Mouse (Mus musculus) small intestine, adult 2 months (tissue): ENCODE results near the gene Cngb1. TPM values are rescaled to one million over a fixed set of nuclear protein-coding genes. Genes with fewer than 3 reads are reported as not detected.
A peak's percentile ranks its signal among the peaks of the same experiment; 100 is the strongest.

Source experiments
- H3K27ac ChIP-seq: fragments of 200-500 bp; 2 replicates; pipeline ENCODE4 v1.5.1; 2012; ENCODE audit warnings: low read depth, low read length, control low read depth, inconsistent platforms; ENCODE audit not compliant: insufficient read depth
- H3K27me3 ChIP-seq: fragments of 200-500 bp; 2 replicates; pipeline ENCODE4 v1.6.1; 2012; ENCODE audit warnings: mild to moderate bottlenecking, moderate library complexity, low read length, inconsistent platforms; ENCODE audit not compliant: control insufficient read depth, insufficient read depth
- H3K36me3 ChIP-seq: fragments of 200-500 bp; 2 replicates; pipeline ENCODE4 v1.6.1; 2012; ENCODE audit warnings: mild to moderate bottlenecking, low read length, control low read depth, inconsistent platforms; ENCODE audit not compliant: control insufficient read depth, insufficient read depth
- H3K4me1 ChIP-seq: fragments of 200-500 bp; 2 replicates; pipeline ENCODE4 v1.6.1; 2012; ENCODE audit warnings: low read length, inconsistent platforms, mixed read lengths; ENCODE audit not compliant: control insufficient read depth, insufficient read depth, insufficient read length
- H3K4me3 ChIP-seq: fragments of 200-500 bp; 2 replicates; pipeline ENCODE4 v1.5.1; 2012; ENCODE audit warnings: low read depth, mild to moderate bottlenecking, control low read depth, inconsistent platforms, low read length, moderate library complexity
- CTCF ChIP-seq: fragments of 200-500 bp; IDR thresholded peaks from 2 replicates; pipeline ENCODE4 v1.5.1; 2012; ENCODE audit warnings: low read depth, mild to moderate bottlenecking, control low read depth, inconsistent platforms, low read length, moderate library complexity, mixed read lengths; ENCODE audit not compliant: insufficient replicate concordance, insufficient read length; ENCODE audit errors: extremely low read depth
- POLR2A ChIP-seq: fragments of 200-500 bp; IDR thresholded peaks from 2 replicates; pipeline ENCODE4 v1.6.1; 2012; ENCODE audit warnings: low read depth, mild to moderate bottlenecking, control low read depth, inconsistent platforms, low read length, moderate library complexity
- WGBS: fragments of 180-500 bp; shearing (Covaris S2); methylation state at CpG from one replicate; pipeline ENCODE4 v1.1.7; 2018; 5-methylcytosine and 5-hydroxymethylcytosine counted together
- polyA plus RNA-seq: library from polyadenylated mRNA; depleted of rRNA; stranded (reverse); fragments of >200 nt; gene quantifications from 2 replicates; pipeline ENCODE4 v1.2.3, GENCODE M21; 2012

The Cngb1 gene
- polyA plus RNA-seq, 1 experiment: 0.15 TPM

DNA sequence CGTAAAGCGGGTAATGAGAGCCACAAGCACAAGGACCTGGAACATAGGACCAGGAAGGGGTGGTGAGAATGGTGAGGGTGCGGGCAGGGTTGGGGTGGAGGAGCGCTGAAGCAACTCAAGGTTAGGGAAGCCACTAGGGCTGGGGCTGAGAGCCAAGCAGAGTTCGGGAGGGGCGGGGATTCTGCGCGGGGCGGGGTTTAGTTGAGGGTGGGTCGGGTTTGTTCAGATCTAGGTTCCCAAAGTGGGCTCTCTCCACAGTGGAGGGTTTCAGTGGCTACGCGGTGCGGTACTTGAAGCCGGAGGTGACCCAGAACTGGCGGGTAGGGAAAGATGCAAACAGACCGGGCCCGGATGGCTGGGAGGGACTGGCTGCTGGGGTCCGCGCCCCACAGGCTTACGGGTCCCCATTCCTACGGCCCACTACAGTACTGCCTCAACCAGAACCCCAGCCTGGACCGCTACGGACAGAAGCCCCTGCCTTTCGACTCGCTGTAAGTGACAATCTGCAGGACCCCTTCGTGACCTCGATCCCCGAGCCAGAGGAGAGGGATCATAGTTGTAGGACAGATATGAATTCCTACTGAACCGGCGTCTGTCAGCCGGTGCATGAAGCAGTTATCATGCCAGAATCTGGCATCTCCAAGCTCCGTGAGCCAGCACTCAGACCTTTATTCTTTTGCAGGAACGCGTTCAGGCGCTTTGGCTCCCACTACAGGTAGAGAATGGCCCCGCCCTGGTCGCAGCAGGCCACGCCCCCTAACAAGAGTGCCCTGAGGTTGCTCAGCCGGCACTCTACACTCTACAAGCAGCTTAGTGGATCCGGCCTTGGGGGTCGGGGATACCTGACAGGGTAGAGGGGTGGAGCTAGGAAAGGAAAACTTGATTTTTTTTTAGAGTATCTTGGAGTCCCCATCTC, 14.1 kb upstream of the Cngb1 start:
- 3% methylated on average over 41 of the region's 41 CpGs for WGBS
- peaks cover 3% of the 10 kb centered on the region for H3K4me1 ChIP-seq
- no peak overlapping the region for H3K27ac ChIP-seq
- TF ChIP-seq POLR2A (no peak), CTCF (peak; percentile 48; the same call in 1 of the 2 replicates)
- no peaks in the 10 kb centered on the region for H3K27me3 ChIP-seq
- H3K36me3 ChIP-seq: 0 out of 2 replicates have a peak, but pooled peaks cover 3% of the 10 kb centered on the region
- peak overlapping the region; percentile 53 for H3K4me3 ChIP-seq

DNA sequence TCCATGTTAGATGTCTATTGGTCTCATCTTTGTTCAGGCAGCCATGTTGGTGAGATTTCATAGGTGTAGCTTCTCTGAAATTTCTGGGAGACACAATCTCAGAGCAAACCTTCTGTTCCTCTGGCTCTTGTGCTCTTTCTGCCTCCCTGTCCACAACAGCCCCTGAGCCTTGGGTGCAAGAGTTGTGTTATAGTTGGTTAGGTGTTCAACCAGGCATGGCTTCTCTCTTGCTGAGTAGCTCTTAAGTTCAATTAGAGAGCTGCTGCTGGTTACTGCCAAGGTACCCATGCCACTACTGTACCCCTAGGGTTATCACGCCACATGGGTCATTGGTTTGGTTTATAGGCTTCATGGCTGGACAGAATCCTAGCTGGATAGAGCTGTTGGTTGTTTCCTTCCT, 9.0 kb upstream of the Cngb1 start:
- H3K27me3 ChIP-seq: no peaks in the 10 kb centered on the region
- 88% methylated on average over 1 of the region's 1 CpGs for WGBS
- H3K27ac ChIP-seq: no peak overlapping the region
- no peak overlapping the region for H3K4me3 ChIP-seq
- H3K36me3 ChIP-seq: no peaks in the 10 kb centered on the region
- H3K4me1 ChIP-seq: peaks cover under 1% of the 10 kb centered on the region; the same call in 1 of the 2 replicates
- TF ChIP-seq CTCF (no peak), POLR2A (no peak)

DNA sequence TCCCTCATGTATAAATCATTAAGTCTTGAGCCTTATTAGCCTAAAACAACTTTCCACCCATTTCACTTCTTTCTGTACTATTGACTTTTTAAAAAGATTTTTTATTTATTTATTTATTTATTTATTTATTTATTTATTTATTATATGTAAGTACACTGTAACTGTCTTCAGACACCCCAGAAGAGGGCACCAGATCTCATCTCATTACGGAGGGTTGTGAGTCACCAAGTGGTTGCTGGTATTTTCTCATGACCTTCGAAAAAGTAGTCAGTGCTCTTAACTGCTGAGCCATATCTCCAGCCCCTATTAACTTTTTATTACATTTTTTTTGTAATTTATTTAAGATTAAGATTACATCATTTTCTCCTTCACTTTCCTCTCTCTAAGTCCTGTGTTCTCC, 8.3 kb upstream of the Cngb1 start:
- Histone ChIP-seq H3K27me3 (no peaks in the 10 kb centered on the region), H3K4me3 (no peak overlapping the region), H3K27ac (no peak overlapping the region), H3K36me3 (no peaks in the 10 kb centered on the region), H3K4me1 (no peaks in the 10 kb centered on the region)
- WGBS: 33% methylated on average over 2 of the region's 2 CpGs
- TF ChIP-seq CTCF: no peak
- TF ChIP-seq POLR2A: no peak

DNA sequence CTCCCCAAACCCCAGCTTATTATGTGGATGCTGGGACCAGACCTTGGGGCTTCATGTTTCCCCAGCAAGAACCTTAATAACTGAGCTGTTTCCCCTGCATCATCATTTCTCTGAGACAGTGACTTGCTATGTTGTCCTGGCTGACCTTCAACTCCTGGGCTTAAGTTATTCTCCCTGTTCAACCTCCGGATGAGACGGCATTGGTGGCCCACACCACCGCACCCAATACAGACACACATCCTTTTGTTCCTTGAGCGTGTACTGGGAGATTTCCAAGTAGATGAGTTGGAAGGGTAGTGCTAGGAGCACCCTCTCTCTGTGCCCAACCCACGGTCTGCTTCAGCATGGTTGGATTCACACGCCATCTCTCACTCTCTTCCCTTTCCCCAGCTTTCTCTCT, 7.5 kb upstream of the Cngb1 start:
- TF ChIP-seq CTCF (no peak), POLR2A (no peak)
- Histone ChIP-seq H3K4me3 (no peak overlapping the region), H3K27ac (no peak overlapping the region), H3K27me3 (no peaks in the 10 kb centered on the region), H3K4me1 (no peaks in the 10 kb centered on the region), H3K36me3 (no peaks in the 10 kb centered on the region)
- WGBS: 78% methylated on average over 6 of the region's 6 CpGs

DNA sequence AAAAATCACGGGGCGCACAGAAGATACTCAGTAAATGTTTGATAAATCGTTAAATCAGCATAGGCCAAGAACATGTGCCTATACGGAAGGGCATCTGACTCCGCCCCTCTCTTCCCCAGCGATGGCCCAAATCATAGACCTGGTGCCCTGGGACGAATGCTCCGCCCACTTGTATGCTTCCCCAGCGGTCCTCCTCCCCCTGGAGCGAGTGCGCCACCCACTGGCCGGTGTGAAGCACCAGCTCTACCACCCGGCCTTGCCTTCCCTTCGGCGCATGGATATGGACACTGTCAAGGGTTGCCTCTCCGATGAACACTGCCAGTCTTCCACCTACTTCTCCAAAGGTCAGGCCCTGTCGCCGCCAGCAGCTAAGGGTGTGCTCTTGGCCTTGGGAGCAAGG, 6.5 kb upstream of the Cngb1 start:
- Histone ChIP-seq H3K4me3 (no peak overlapping the region), H3K27ac (no peak overlapping the region), H3K27me3 (no peaks in the 10 kb centered on the region), H3K36me3 (no peaks in the 10 kb centered on the region), H3K4me1 (no peaks in the 10 kb centered on the region)
- WGBS: 60% methylated on average over 18 of the region's 18 CpGs
- TF ChIP-seq CTCF: no peak
- TF ChIP-seq POLR2A: no peak

DNA sequence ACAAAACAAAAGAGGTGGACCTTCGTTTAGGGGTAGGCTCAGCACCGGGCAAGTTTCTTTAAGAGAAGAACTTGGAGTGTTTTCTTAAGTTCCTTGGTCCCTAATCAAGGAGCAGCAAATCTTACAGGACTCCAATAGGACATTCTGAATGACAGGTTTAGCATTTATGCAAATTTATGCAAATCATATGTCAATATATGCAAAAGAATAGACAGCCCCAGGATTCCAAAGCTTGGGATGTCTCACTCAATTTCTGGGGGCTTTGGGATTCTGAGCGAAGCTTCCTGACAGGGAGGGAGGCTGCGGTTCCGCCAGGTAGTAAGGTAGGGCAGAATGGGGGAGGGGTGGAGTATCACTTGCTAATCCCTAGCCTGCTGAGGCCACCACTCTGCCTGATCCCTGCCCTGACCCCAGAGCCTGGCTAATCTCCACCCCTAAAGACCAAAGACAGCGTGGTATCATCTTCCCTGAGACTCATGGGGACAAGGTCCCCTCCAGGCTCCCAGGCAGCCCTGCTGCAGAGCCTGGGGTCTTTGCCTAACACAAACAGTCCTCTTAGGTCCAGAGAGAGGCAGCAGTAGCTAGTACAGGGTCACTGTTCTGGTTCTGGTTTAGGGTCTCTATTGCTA, 4.1 kb upstream of the Cngb1 start, which contains the start of gene Tepp:
Gene Tepp (plus strand): TSS at position 225 of the 629 bp plus-strand sequence.
- H3K36me3 ChIP-seq: no peaks in the 10 kb centered on the region
- H3K27me3 ChIP-seq: no peaks in the 10 kb centered on the region
- TF ChIP-seq CTCF (no peak), POLR2A (no peak)
- H3K4me3 ChIP-seq: no peak within 1 kb of the TSS
- H3K4me1 ChIP-seq: no peaks in the 10 kb centered on the region
- H3K27ac ChIP-seq: no peak within 1 kb of the TSS
- 56% methylated on average over 6 of the region's 6 CpGs for WGBS

DNA sequence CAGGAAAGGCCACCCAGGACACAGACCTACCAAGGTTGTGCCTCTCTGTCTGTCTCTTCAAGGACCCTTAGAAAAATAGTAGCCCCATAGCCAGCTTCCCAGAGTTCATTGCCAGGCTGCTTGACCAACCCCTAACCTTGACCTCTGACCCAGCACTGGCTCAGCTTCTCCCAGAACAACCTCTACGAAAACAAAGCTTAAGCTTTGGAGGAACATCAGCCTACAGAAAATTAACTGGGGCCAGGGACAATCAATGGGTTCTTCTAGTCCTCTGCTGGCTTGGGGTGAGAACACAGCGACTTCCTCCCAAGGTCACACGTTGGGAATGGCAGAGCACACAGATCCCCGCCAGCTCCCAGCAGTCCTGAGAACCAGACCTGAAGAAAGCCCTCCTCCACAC, 859 bp downstream of the Cngb1 start:
- H3K27me3 ChIP-seq: no peaks in the 10 kb centered on the region
- WGBS: 47% methylated on average over 4 of the region's 4 CpGs
- H3K36me3 ChIP-seq: no peaks in the 10 kb centered on the region
- no peaks in the 10 kb centered on the region for H3K4me1 ChIP-seq
- no peak overlapping the region for H3K4me3 ChIP-seq
- H3K27ac ChIP-seq: no peak overlapping the region
- TF ChIP-seq CTCF (no peak), POLR2A (no peak)
